In the genomic region with DNA sequence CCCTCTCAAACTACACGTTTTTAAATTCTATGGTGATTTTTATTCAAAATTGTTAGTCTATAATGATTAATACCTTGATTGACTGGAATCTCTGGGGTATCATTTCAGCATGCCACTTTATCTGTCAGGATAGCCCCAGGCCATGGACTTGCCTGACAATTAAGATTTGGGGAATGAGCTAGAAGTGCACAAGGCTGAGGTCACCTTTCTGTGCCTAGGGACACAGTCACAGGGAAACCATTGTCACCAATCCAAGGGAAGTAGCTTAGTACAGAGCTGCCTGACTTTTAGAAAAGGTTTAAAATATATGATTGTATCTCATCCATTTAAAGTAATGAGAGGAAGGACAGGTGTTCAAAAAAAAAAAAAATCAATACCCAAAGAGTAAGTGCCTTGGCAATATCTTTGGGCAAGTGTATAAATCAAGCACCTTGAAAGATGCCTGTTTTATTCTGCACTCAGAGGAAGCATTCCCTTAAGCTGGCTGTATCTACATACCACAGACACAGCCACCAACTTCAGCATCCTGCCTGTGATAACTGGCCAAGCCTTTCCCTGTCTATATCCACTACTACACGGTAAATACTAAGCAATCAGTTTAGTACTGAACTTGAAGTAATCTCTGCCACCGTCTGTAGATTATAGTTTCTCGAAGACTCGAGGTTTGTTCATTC, we compare ENCODE assay signal across 23 mouse cellular contexts.
DNase-seq lines count a peak whose midpoint lies in the region; ATAC-seq lines count a peak whose summit lies in the region.
"Had no signal": no experiment of that assay in that cellular context is flagged by ENCODE, and none has a peak within 500 bp of the region (broad histone marks: within the 10 kb centered on the region; RNA-seq: fewer than 3 reads in every experiment).

No protein-coding gene starts in this region.

- H3K27me3 ChIP-seq in forebrain, embryonic 13.5 days = no peaks in the 10 kb centered on the region
- no peaks in the 10 kb centered on the region for H3K27me3 ChIP-seq in forebrain, embryonic 11.5 days (ENCODE audit: control insufficient read depth, insufficient read depth, low read length)
- no peaks in the 10 kb centered on the region for H3K27me3 ChIP-seq in kidney, embryonic 14.5 days (ENCODE audit: control insufficient read depth, insufficient read depth, low read length)
- no peaks in the 10 kb centered on the region for H3K27me3 ChIP-seq in midbrain, embryonic 16.5 days (ENCODE audit: control insufficient read depth, insufficient read depth, low read depth, low read length)
- H3K27me3 ChIP-seq in midbrain, embryonic 10.5 days (ENCODE audit: low read depth, poor library complexity, severe bottlenecking) = no peaks in the 10 kb centered on the region
- H3K27me3 ChIP-seq: CH12.LX; heart, embryonic 15.5 days; liver, embryonic 12.5 days; neural tube, embryonic 15.5 days had no signal

- 0 out of 2 replicates have a peak, but pooled peaks have one; percentile 50 for ATAC-seq in forebrain, embryonic 13.5 days
- ATAC-seq in forebrain, embryonic 11.5 days (replicated peaks; ENCODE audit: low FRiP score) = no peak
- 0 out of 2 replicates have a peak, but pooled peaks have one; percentile 16 for ATAC-seq in kidney, embryonic 14.5 days (ENCODE audit: low FRiP score, low TSS enrichment)
- peak; percentile 56; the same call in 1 of the 2 replicates for ATAC-seq in midbrain, embryonic 16.5 days
- ATAC-seq: forebrain, embryonic 16.5 days; intestine, embryonic 16.5 days; liver, embryonic 12.5 days; liver, postnatal 0 days had no signal

- H3K9ac ChIP-seq in forebrain, embryonic 13.5 days = no peak overlapping the region
- no peak overlapping the region for H3K9ac ChIP-seq in forebrain, embryonic 11.5 days (ENCODE audit: low read length)
- H3K9ac ChIP-seq in kidney, embryonic 14.5 days (ENCODE audit: low read depth, low read length) = no peak overlapping the region
- no peak overlapping the region for H3K9ac ChIP-seq in midbrain, embryonic 16.5 days (ENCODE audit: low read depth, low read length)
- H3K9ac ChIP-seq: heart, embryonic 15.5 days; liver, embryonic 12.5 days; liver, postnatal 0 days; neural tube, embryonic 15.5 days had no signal

- peaks cover 5% of the 10 kb centered on the region; the same call in 1 of the 2 replicates for H3K4me1 ChIP-seq in forebrain, embryonic 13.5 days
- H3K4me1 ChIP-seq in forebrain, embryonic 11.5 days (replicated peaks; ENCODE audit: control insufficient read depth, insufficient read depth, low read length) = no peaks in the 10 kb centered on the region
- no peaks in the 10 kb centered on the region for H3K4me1 ChIP-seq in kidney, embryonic 14.5 days (ENCODE audit: control insufficient read depth, insufficient read depth, low read length)
- H3K4me1 ChIP-seq in midbrain, embryonic 16.5 days (ENCODE audit: control insufficient read depth, insufficient read depth, low read length) = no peaks in the 10 kb centered on the region
- no peaks in the 10 kb centered on the region for H3K4me1 ChIP-seq in midbrain, embryonic 10.5 days
- H3K4me1 ChIP-seq: heart, embryonic 10.5 days; heart, embryonic 15.5 days; liver, embryonic 12.5 days; neural tube, embryonic 15.5 days had no signal

- 69% methylated on average over 5 of the region's 5 CpGs for WGBS in forebrain, embryonic 13.5 days
- WGBS in forebrain, embryonic 11.5 days = 77% methylated on average over 5 of the region's 5 CpGs
- WGBS in kidney, embryonic 14.5 days = 41% methylated on average over 5 of the region's 5 CpGs
- WGBS in midbrain, embryonic 16.5 days = 78% methylated on average over 5 of the region's 5 CpGs
- WGBS in midbrain, embryonic 10.5 days = 83% methylated on average over 5 of the region's 5 CpGs

- no peaks in the 10 kb centered on the region for H3K9me3 ChIP-seq in forebrain, embryonic 13.5 days (replicated peaks)
- no peaks in the 10 kb centered on the region for H3K9me3 ChIP-seq in forebrain, embryonic 11.5 days (ENCODE audit: control insufficient read depth, low read length)
- H3K9me3 ChIP-seq in kidney, embryonic 14.5 days (ENCODE audit: control insufficient read depth, low read length) = no peaks in the 10 kb centered on the region
- no peaks in the 10 kb centered on the region for H3K9me3 ChIP-seq in midbrain, embryonic 16.5 days (replicated peaks; ENCODE audit: control insufficient read depth, low read length, poor library complexity, severe bottlenecking)
- H3K9me3 ChIP-seq in midbrain, embryonic 10.5 days (replicated peaks) = no peaks in the 10 kb centered on the region
- H3K9me3 ChIP-seq: heart, embryonic 10.5 days; heart, embryonic 15.5 days; liver, embryonic 12.5 days; neural tube, embryonic 15.5 days had no signal

- H3K4me3 ChIP-seq in forebrain, embryonic 13.5 days = no peak overlapping the region
- H3K4me3 ChIP-seq in forebrain, embryonic 11.5 days (ENCODE audit: low read depth, low read length) = no peak overlapping the region
- H3K4me3 ChIP-seq in kidney, embryonic 14.5 days (ENCODE audit: low read length) = no peak overlapping the region
- H3K4me3 ChIP-seq in midbrain, embryonic 16.5 days (ENCODE audit: low read depth, low read length) = no peak overlapping the region
- no peak overlapping the region for H3K4me3 ChIP-seq in midbrain, embryonic 10.5 days
- H3K4me3 ChIP-seq: heart, embryonic 10.5 days; heart, embryonic 15.5 days; liver, embryonic 12.5 days; neural tube, embryonic 15.5 days had no signal

- no peak overlapping the region for H3K27ac ChIP-seq in forebrain, embryonic 13.5 days
- no peak overlapping the region for H3K27ac ChIP-seq in forebrain, embryonic 11.5 days (ENCODE audit: low read depth, low read length)
- H3K27ac ChIP-seq in kidney, embryonic 14.5 days (ENCODE audit: low read depth, low read length) = no peak overlapping the region
- no peak overlapping the region for H3K27ac ChIP-seq in midbrain, embryonic 16.5 days (ENCODE audit: low read length)
- H3K27ac ChIP-seq in midbrain, embryonic 10.5 days (replicated peaks) = no peak overlapping the region
- H3K27ac ChIP-seq: heart, embryonic 10.5 days; heart, embryonic 15.5 days; liver, embryonic 12.5 days; neural tube, embryonic 15.5 days had no signal

- H3K36me3 ChIP-seq in forebrain, embryonic 13.5 days (ENCODE audit: poor library complexity, severe bottlenecking) = no peaks in the 10 kb centered on the region
- H3K36me3 ChIP-seq in forebrain, embryonic 11.5 days (ENCODE audit: control insufficient read depth, insufficient read depth, low read length) = no peaks in the 10 kb centered on the region
- H3K36me3 ChIP-seq in kidney, embryonic 14.5 days (ENCODE audit: control insufficient read depth, insufficient read depth, low read length) = no peaks in the 10 kb centered on the region
- H3K36me3 ChIP-seq in midbrain, embryonic 16.5 days (ENCODE audit: control insufficient read depth, insufficient read depth, low read length) = no peaks in the 10 kb centered on the region
- no peaks in the 10 kb centered on the region for H3K36me3 ChIP-seq in midbrain, embryonic 10.5 days
- H3K36me3 ChIP-seq: heart, embryonic 10.5 days; heart, embryonic 15.5 days; liver, embryonic 12.5 days; neural tube, embryonic 15.5 days had no signal

- no peak for DNase-seq in forebrain, embryonic 11.5 days (ENCODE audit: low spot score)
- no peak for DNase-seq in kidney, adult 18-20 months
- DNase-seq in midbrain, embryonic 10.5 days (ENCODE audit: low spot score) = no peak
- DNase-seq in gastrocnemius, postnatal 10 days = no peak
- DNase-seq: adrenal gland, adult 8-10 months; cerebellum, postnatal 36 days; kidney, adult 9 months; layer of hippocampus, postnatal 36 days; liver, postnatal 0 days; lung, postnatal 36 days; right cerebral cortex, postnatal 25 days; spleen, adult 18-20 months; thymus, postnatal 14 days had no signal

- H3K4me2 ChIP-seq in forebrain, embryonic 13.5 days = no peak overlapping the region
- H3K4me2 ChIP-seq in forebrain, embryonic 11.5 days (ENCODE audit: low read depth, low read length, severe bottlenecking) = no peak overlapping the region
- H3K4me2 ChIP-seq in kidney, embryonic 14.5 days (replicated peaks; ENCODE audit: low read depth, low read length) = no peak overlapping the region
- H3K4me2 ChIP-seq in midbrain, embryonic 16.5 days (ENCODE audit: low read length) = no peak overlapping the region
- H3K4me2 ChIP-seq: heart, embryonic 15.5 days; liver, embryonic 12.5 days; neural tube, embryonic 15.5 days had no signal
